Mouse (Mus musculus): ENCODE measurements at regions not wholly inside any gene's neighbourhood (a gene's known extent, or its start where the extent isn't known, plus 50 kb on each side); places are given as distances from the start of the nearest gene placed in this dataset.

DNA sequence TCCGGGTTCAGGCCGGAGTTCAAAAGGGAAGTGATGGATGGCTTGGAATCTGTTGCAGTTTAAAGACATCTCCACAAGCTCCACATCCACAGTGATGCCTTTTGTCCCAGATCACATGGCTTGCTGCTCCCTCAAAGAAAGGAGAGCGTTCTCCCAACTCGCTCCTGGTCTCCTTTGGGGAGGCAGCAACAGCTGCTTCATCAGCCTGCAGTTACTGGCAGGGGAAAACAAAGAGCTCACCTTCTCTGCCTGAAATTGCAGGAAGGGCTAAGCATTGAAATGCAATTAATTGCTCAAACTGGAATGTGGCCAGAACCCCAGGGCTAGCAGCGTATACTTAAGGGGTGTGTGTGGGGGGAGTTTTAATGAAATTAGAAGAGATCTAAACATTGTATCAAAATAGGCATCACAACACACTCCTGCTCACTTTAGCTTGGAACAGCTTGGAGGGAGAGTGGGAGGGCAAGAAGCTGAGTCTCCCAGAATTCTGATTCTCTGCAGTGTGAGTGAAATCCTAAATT is 126.3 kb upstream of the Lrig3 start:
- no peak for TF ChIP-seq CTCF (IDR thresholded peaks at IDR 0.05; ENCODE audit: borderline replicate concordance, extremely low read depth, insufficient read depth, insufficient read length)
- no peak for TF ChIP-seq POLR2A (IDR thresholded peaks at IDR 0.05; ENCODE audit: borderline replicate concordance, extremely low read depth, insufficient read depth, insufficient read length, poor library complexity, severe bottlenecking)

All from brain, embryonic 14.5 days (tissue).